In genomic region chr12:82286804-82287203, GRCm38 (mm10) we compare ENCODE assay signal across 19 mouse cellular contexts.
A peak's percentile ranks its signal among the peaks of the same experiment; 100 is the strongest.
DNase-seq lines count a peak whose midpoint lies in the region; ATAC-seq and TF ChIP-seq lines count a peak whose summit lies in the region.
"Had no signal": no experiment of that assay in that cellular context is flagged by ENCODE, and none has a peak within 500 bp of the region (broad histone marks: within the 10 kb centered on the region; RNA-seq: fewer than 3 reads in every experiment).

No protein-coding gene starts in this region.

- no peak for TF ChIP-seq POLR2A in heart, adult 2 months (IDR thresholded peaks at IDR 0.05; ENCODE audit: insufficient read depth, low read depth, low read length)
- TF ChIP-seq POLR2A in thymus, adult 2 months (IDR thresholded peaks at IDR 0.05; ENCODE audit: control insufficient read depth, extremely low read depth, insufficient read depth, low read length, poor library complexity): no peak

- no peak overlapping the region for H3K9ac ChIP-seq in heart, embryonic 14.5 days (ENCODE audit: low read length)
- H3K9ac ChIP-seq in heart, adult 2 months (ENCODE audit: low read depth, low read length): no peak overlapping the region
- no peak overlapping the region for H3K9ac ChIP-seq in intestine, embryonic 14.5 days (ENCODE audit: low read length)
- H3K9ac ChIP-seq in intestine, embryonic 15.5 days: no peak overlapping the region
- H3K9ac ChIP-seq: embryonic facial prominence, embryonic 15.5 days; forebrain, embryonic 15.5 days had no signal

- H3K79me2 ChIP-seq in heart, adult 2 months (replicated peaks; ENCODE audit: control insufficient read depth, insufficient read depth, low read length): no peaks in the 10 kb centered on the region

- TF ChIP-seq CTCF in heart, adult 2 months (IDR thresholded peaks at IDR 0.05): no peak
- TF ChIP-seq CTCF in thymus, adult 2 months (IDR thresholded peaks at IDR 0.05; ENCODE audit: borderline replicate concordance, control insufficient read depth, extremely low read depth, insufficient read depth, low read length, poor library complexity): no peak

- 0 out of 2 replicates have a peak overlapping the region, but pooled peaks have one; percentile 34 for H3K4me2 ChIP-seq in heart, embryonic 14.5 days (ENCODE audit: low read length)
- H3K4me2 ChIP-seq in intestine, embryonic 14.5 days (ENCODE audit: low read length): no peak overlapping the region
- H3K4me2 ChIP-seq in intestine, embryonic 15.5 days (replicated peaks): no peak overlapping the region
- H3K4me2 ChIP-seq: embryonic facial prominence, embryonic 15.5 days; forebrain, embryonic 15.5 days had no signal

- no peak overlapping the region for H3K4me3 ChIP-seq in heart, embryonic 14.5 days (ENCODE audit: control insufficient read depth in 1 of 2, insufficient read depth in 1 of 2, low read depth in 1 of 2, low read length in 2 of 2)
- no peak overlapping the region for H3K4me3 ChIP-seq in heart, adult 2 months
- no peak overlapping the region for H3K4me3 ChIP-seq in intestine, embryonic 14.5 days (ENCODE audit: low read depth, low read length)
- no peak overlapping the region for H3K4me3 ChIP-seq in intestine, embryonic 15.5 days (replicated peaks)
- H3K4me3 ChIP-seq in thymus, adult 2 months (ENCODE audit: control insufficient read depth, insufficient read depth, low read length): no peak overlapping the region
- H3K4me3 ChIP-seq: embryonic facial prominence, embryonic 15.5 days; forebrain, embryonic 15.5 days had no signal

- 28% methylated on average over 5 of the region's 5 CpGs for WGBS in heart, embryonic 14.5 days
- 63% methylated on average over 5 of the region's 5 CpGs for WGBS in heart, adult 2 months
- WGBS in intestine, embryonic 14.5 days: 47% methylated on average over 5 of the region's 5 CpGs
- WGBS in intestine, embryonic 15.5 days: 47% methylated on average over 5 of the region's 5 CpGs
- 37% methylated on average over 5 of the region's 5 CpGs for WGBS in thymus, adult 2 months

- peaks cover 9 to 18% of the 10 kb centered on the region in 2 experiments for H3K4me1 ChIP-seq in heart, embryonic 14.5 days (ENCODE audit: control insufficient read depth in 2 of 2, insufficient read depth in 2 of 2, low read length in 2 of 2)
- H3K4me1 ChIP-seq in heart, adult 2 months (ENCODE audit: control insufficient read depth, insufficient read depth, low read length): peaks cover 1% of the 10 kb centered on the region; the same call in 1 of the 2 replicates
- no peaks in the 10 kb centered on the region for H3K4me1 ChIP-seq in intestine, embryonic 14.5 days (replicated peaks; ENCODE audit: control insufficient read depth, insufficient read depth, low read length)
- peaks cover 2% of the 10 kb centered on the region; the same call in 1 of the 2 replicates for H3K4me1 ChIP-seq in intestine, embryonic 15.5 days (replicated peaks)
- H3K4me1 ChIP-seq in thymus, adult 2 months (replicated peaks; ENCODE audit: control insufficient read depth, insufficient read depth, low read length): peaks cover 40% of the 10 kb centered on the region
- H3K4me1 ChIP-seq: embryonic facial prominence, embryonic 15.5 days had no signal

- no peaks in the 10 kb centered on the region for H3K36me3 ChIP-seq in heart, embryonic 14.5 days (ENCODE audit: control insufficient read depth, insufficient read depth, low read length)
- H3K36me3 ChIP-seq in heart, adult 2 months (ENCODE audit: control insufficient read depth, insufficient read depth, low read length): no peaks in the 10 kb centered on the region
- no peaks in the 10 kb centered on the region for H3K36me3 ChIP-seq in intestine, embryonic 14.5 days (ENCODE audit: control insufficient read depth, insufficient read depth, low read length)
- H3K36me3 ChIP-seq in intestine, embryonic 15.5 days: no peaks in the 10 kb centered on the region
- H3K36me3 ChIP-seq in thymus, adult 2 months (ENCODE audit: control insufficient read depth, insufficient read depth, low read length): no peaks in the 10 kb centered on the region
- H3K36me3 ChIP-seq: embryonic facial prominence, embryonic 15.5 days; forebrain, embryonic 15.5 days had no signal

- no peak for ATAC-seq in heart, embryonic 14.5 days (ENCODE audit: insufficient number of reproducible peaks, insufficient read depth, low FRiP score, low read depth)
- ATAC-seq in intestine, embryonic 14.5 days (replicated peaks; ENCODE audit: low FRiP score, low TSS enrichment, low read depth): 0 out of 2 replicates have a peak, but pooled peaks have one; percentile 23
- ATAC-seq in intestine, embryonic 15.5 days: no peak
- ATAC-seq: forebrain, embryonic 15.5 days; intestine, embryonic 16.5 days had no signal

- no peak for TF ChIP-seq EP300 in heart, adult 2 months (IDR thresholded peaks at IDR 0.05; ENCODE audit: insufficient read depth, low read depth, low read length)

- intact Hi-C loops in heart, adult 2 months (cut with DNase I): no loop called here

- no peaks in the 10 kb centered on the region for H3K9me3 ChIP-seq in heart, embryonic 14.5 days (ENCODE audit: control insufficient read depth, low read length)
- H3K9me3 ChIP-seq in intestine, embryonic 14.5 days (ENCODE audit: control insufficient read depth, low read length): no peaks in the 10 kb centered on the region
- H3K9me3 ChIP-seq in intestine, embryonic 15.5 days: no peaks in the 10 kb centered on the region
- H3K9me3 ChIP-seq: embryonic facial prominence, embryonic 15.5 days; forebrain, embryonic 15.5 days had no signal

- no peak overlapping the region; a peak in 1 of 4 replicates for H3K27ac ChIP-seq in heart, embryonic 14.5 days (replicated peaks in 1 of 2; ENCODE audit: control insufficient read depth in 1 of 2, insufficient read depth in 1 of 2, low read depth in 2 of 2, low read length in 2 of 2)
- no peak overlapping the region for H3K27ac ChIP-seq in heart, adult 2 months
- no peak overlapping the region for H3K27ac ChIP-seq in intestine, embryonic 14.5 days (ENCODE audit: low read depth)
- H3K27ac ChIP-seq in intestine, embryonic 15.5 days: no peak overlapping the region
- no peak overlapping the region for H3K27ac ChIP-seq in thymus, adult 2 months (ENCODE audit: control insufficient read depth, insufficient read depth, low read length)
- H3K27ac ChIP-seq: embryonic facial prominence, embryonic 15.5 days had no signal

- DNase-seq in heart, adult 2 months: no peak
- no peak for DNase-seq in intestine, embryonic 14.5 days (ENCODE audit: low spot score)
- DNase-seq in thymus, postnatal 36 days: peak; percentile 32 to 52
- DNase-seq in thymus, adult 2 months: no peak
- no peak for DNase-seq in urinary bladder, postnatal 10 days (ENCODE audit: low spot score)
- DNase-seq: adrenal gland, postnatal 25 days; cerebellum, adult 9-10 months; heart, postnatal 36 days; kidney, adult 9 months; kidney, postnatal 14 days; layer of hippocampus, postnatal 36 days; lung, postnatal 4 days; right cerebral cortex, postnatal 25 days; spleen, adult 18-20 months had no signal

- H3K27me3 ChIP-seq in heart, embryonic 14.5 days (ENCODE audit: control insufficient read depth, insufficient read depth, low read length): no peaks in the 10 kb centered on the region
- H3K27me3 ChIP-seq in heart, adult 2 months (ENCODE audit: control insufficient read depth, insufficient read depth, low read length): no peaks in the 10 kb centered on the region
- no peaks in the 10 kb centered on the region for H3K27me3 ChIP-seq in intestine, embryonic 14.5 days (replicated peaks; ENCODE audit: control insufficient read depth, insufficient read depth, low read length)
- H3K27me3 ChIP-seq in intestine, embryonic 15.5 days (replicated peaks): no peaks in the 10 kb centered on the region
- H3K27me3 ChIP-seq in thymus, adult 2 months (ENCODE audit: control insufficient read depth, insufficient read depth, low read length): no peaks in the 10 kb centered on the region
- H3K27me3 ChIP-seq: embryonic facial prominence, embryonic 15.5 days; forebrain, embryonic 15.5 days had no signal

Comparison
In these comparisons a context has a peak if more than half of its experiments do, and no peak if none do; other contexts are left out.
1. DNase-seq: peak in thymus, postnatal 36 days (2 of 2); none in heart, adult 2 months (0 of 2), intestine, embryonic 14.5 days (single experiment), thymus, adult 2 months (single experiment) and urinary bladder, postnatal 10 days (single experiment).